Mouse (Mus musculus) CH12.LX (cell line): ENCODE results near the gene Grk3. TPM values are rescaled to one million over a fixed set of nuclear protein-coding genes. Genes with fewer than 3 reads are reported as not detected.

Experiments used
- DNase-seq: peaks from one replicate; pipeline ENCODE4 v3.0.0-alpha.2; 2013; ENCODE audit errors: extremely low read depth
- H3K27ac ChIP-seq: 2 replicates; pipeline ENCODE4 v1.5.1; 2012; ENCODE audit warnings: low read depth, mild to moderate bottlenecking, control low read depth, moderate library complexity; ENCODE audit not compliant: insufficient read depth
- H3K27me3 ChIP-seq: replicated peaks from 2 replicates; pipeline ENCODE3; 2012; ENCODE audit warnings: inconsistent platforms
- H3K36me3 ChIP-seq, 2 experiments: replicated peaks in 1 of 2; 2 replicates each; pipeline versions ENCODE3 to v1.6.1; 2012; ENCODE audit warnings: inconsistent platforms in 1 of 2, low read length in 1 of 2, mild to moderate bottlenecking in 1 of 2, mixed read lengths in 1 of 2, moderate library complexity in 1 of 2; ENCODE audit not compliant: control insufficient read depth in 1 of 2, insufficient read depth in 1 of 2
- H3K4me1 ChIP-seq, 2 experiments: 2 replicates each; pipeline ENCODE4 v1.6.1; 2012; ENCODE audit warnings: inconsistent platforms in 1 of 2, moderate library complexity in 1 of 2; ENCODE audit not compliant: insufficient read depth in 2 of 2, control insufficient read depth in 1 of 2
- H3K4me2 ChIP-seq: 2 replicates; pipeline ENCODE4 v1.6.1; 2012; ENCODE audit warnings: low read depth, mild to moderate bottlenecking, control low read depth; ENCODE audit not compliant: poor library complexity, insufficient read depth, severe bottlenecking
- H3K4me3 ChIP-seq, 3 experiments: fragments of 150-350 bp in 1 of 3; sonication (generic) in 1 of 3; replicated peaks in 1 of 3; 2 replicates each; pipeline versions ENCODE3 to v1.5.1; 2011 to 2012; ENCODE audit warnings: low read depth in 2 of 3, low read length in 2 of 3, mild to moderate bottlenecking in 2 of 3, moderate library complexity in 2 of 3, control low read depth in 1 of 3, improper control_type of control experiment in 1 of 3, inconsistent platforms in 1 of 3, mixed read lengths in 1 of 3; ENCODE audit not compliant: poor library complexity in 1 of 3
- H3K79me2 ChIP-seq: replicated peaks from 2 replicates; pipeline ENCODE4 v1.6.1; 2012; ENCODE audit warnings: mild to moderate bottlenecking, moderate library complexity; ENCODE audit not compliant: control insufficient read depth, poor library complexity, insufficient read depth, severe bottlenecking; ENCODE audit errors: extremely low read depth
- H3K9ac ChIP-seq: 2 replicates; pipeline ENCODE4 v1.6.1; 2012; ENCODE audit warnings: low read depth, mild to moderate bottlenecking, control low read depth, moderate library complexity; ENCODE audit not compliant: insufficient read depth
- H3K9me3 ChIP-seq: replicated peaks from 2 replicates; pipeline ENCODE3; 2012; ENCODE audit warnings: low read length, inconsistent platforms, mixed read lengths
- BHLHE40 ChIP-seq: IDR thresholded peaks from 2 replicates; pipeline ENCODE4 v1.6.1; 2011; ENCODE audit warnings: mild to moderate bottlenecking, low read depth, low read length, improper control_type of control experiment
- CTCF ChIP-seq, 2 experiments: IDR thresholded peaks in 1 of 2; conservative IDR thresholded peaks in 1 of 2; 2 replicates each; pipeline ENCODE4 v1.5.1; 2011 to 2012; ENCODE audit warnings: low read depth in 2 of 2, low read length in 2 of 2, improper control_type of control experiment in 1 of 2, inconsistent platforms in 1 of 2, mild to moderate bottlenecking in 1 of 2, moderate library complexity in 1 of 2
- E2F4 ChIP-seq: IDR thresholded peaks from 2 replicates; pipeline ENCODE4 v1.6.1; 2011; ENCODE audit warnings: low read depth, low read length, improper control_type of control experiment; ENCODE audit not compliant: insufficient replicate concordance
- ELF1 ChIP-seq: IDR thresholded peaks from 2 replicates; pipeline ENCODE4 v1.6.1; 2014; ENCODE audit warnings: low read depth, mild to moderate bottlenecking, inconsistent platforms, low read length, improper control_type of control experiment
- EP300 ChIP-seq: IDR thresholded peaks from 2 replicates; pipeline ENCODE4 v1.6.1; 2011; ENCODE audit warnings: low read length, improper control_type of control experiment
- ETS1 ChIP-seq: conservative IDR thresholded peaks from 2 replicates; pipeline ENCODE4 v1.6.1; 2012; ENCODE audit warnings: low read depth, mild to moderate bottlenecking, inconsistent platforms, low read length, improper control_type of control experiment, moderate library complexity
- HCFC1 ChIP-seq: IDR thresholded peaks from 2 replicates; pipeline ENCODE4 v1.6.1; 2012; ENCODE audit warnings: low read depth, mild to moderate bottlenecking, inconsistent platforms, low read length, improper control_type of control experiment
- JUND ChIP-seq: conservative IDR thresholded peaks from 2 replicates; pipeline ENCODE4 v1.6.1; 2011; ENCODE audit warnings: low read depth, low read length, improper control_type of control experiment
- MEF2A ChIP-seq: IDR thresholded peaks from 2 replicates; pipeline ENCODE4 v1.6.1; 2014; ENCODE audit warnings: low read depth, mild to moderate bottlenecking, inconsistent platforms, low read length, improper control_type of control experiment, borderline replicate concordance
- MYC ChIP-seq: IDR thresholded peaks from 2 replicates; pipeline ENCODE4 v1.6.1; 2011; ENCODE audit warnings: low read depth, mild to moderate bottlenecking, improper control_type of control experiment, low read length
- NELFE ChIP-seq: IDR thresholded peaks from 2 replicates; pipeline ENCODE4 v1.6.1; 2011; ENCODE audit warnings: low read depth, low read length, improper control_type of control experiment
- NRF1 ChIP-seq: IDR thresholded peaks from 2 replicates; pipeline ENCODE4 v1.6.1; 2014; ENCODE audit warnings: low read depth, mild to moderate bottlenecking, inconsistent platforms, low read length, improper control_type of control experiment, moderate library complexity
- POLR2A ChIP-seq: IDR thresholded peaks from 2 replicates; pipeline ENCODE4 v1.6.1; 2011; ENCODE audit warnings: low read depth, mild to moderate bottlenecking, improper control_type of control experiment, low read length
- RAD21 ChIP-seq: IDR thresholded peaks from 2 replicates; pipeline ENCODE4 v1.6.1; 2011; ENCODE audit warnings: low read depth, mild to moderate bottlenecking, low read length, improper control_type of control experiment, moderate library complexity
- SMC3 ChIP-seq: IDR thresholded peaks from 2 replicates; pipeline ENCODE4 v1.6.1; 2011; ENCODE audit warnings: low read depth, low read length, improper control_type of control experiment
- TBP ChIP-seq: conservative IDR thresholded peaks from 2 replicates; pipeline ENCODE4 v1.6.1; 2011; ENCODE audit warnings: low read depth, low read length, improper control_type of control experiment
- TCF12 ChIP-seq: IDR thresholded peaks from 2 replicates; pipeline ENCODE4 v1.6.1; 2014; ENCODE audit warnings: low read depth, mild to moderate bottlenecking, inconsistent platforms, low read length, improper control_type of control experiment
- USF1 ChIP-seq: IDR thresholded peaks from 2 replicates; pipeline ENCODE4 v1.6.1; 2014; ENCODE audit warnings: low read depth, mild to moderate bottlenecking, inconsistent platforms, low read length, improper control_type of control experiment
- USF2 ChIP-seq: conservative IDR thresholded peaks from 2 replicates; pipeline ENCODE4 v1.6.1; 2011; ENCODE audit warnings: low read depth, low read length, improper control_type of control experiment
- ZC3H11A ChIP-seq: IDR thresholded peaks from 2 replicates; pipeline ENCODE4 v1.6.1; 2012; ENCODE audit warnings: low read depth, mild to moderate bottlenecking, inconsistent platforms, low read length, improper control_type of control experiment
- ZKSCAN1 ChIP-seq: IDR thresholded peaks from 2 replicates; pipeline ENCODE4 v1.6.1; 2012; ENCODE audit warnings: low read depth, inconsistent platforms, low read length, improper control_type of control experiment, borderline replicate concordance
- dilution Hi-C: fragments of 300-500 bp; cut with MboI; formaldehyde crosslinking; loops from 2 replicates; pipeline ENCODE4 v1.14.3; 2020; ENCODE audit warnings: low sequenced_read_pairs; ENCODE audit not compliant: extremely low pct_unique_long_range_greater_than_20kb, extremely low pct_ligation_motif_present
- in situ Hi-C: fragments of 300-500 bp; cut with MboI; formaldehyde crosslinking; loops from 3 replicates; pipeline ENCODE4 v1.14.3; 2019; ENCODE audit warnings: low sequenced_read_pairs, low pct_ligation_motif_present, low pct_unique_long_range_greater_than_20kb, mixed read lengths
- polyA plus RNA-seq: library from polyadenylated mRNA; unstranded; fragments of >175 nt; gene quantifications from 2 replicates; pipeline ENCODE4 v1.2.1, GENCODE M21; 2012; ENCODE audit warnings: low read depth; ENCODE audit not compliant: insufficient read length
- total RNA-seq, 2 experiments: library from RNA; depleted of rRNA; stranded (reverse); fragments of 300-350 nt in 1 of 2; fragments of >200 nt in 1 of 2; gene quantifications; 2 replicates each; pipeline ENCODE4 v1.2.3; 2012 to 2014

Gene Grk3
- total and polyA plus RNA-seq, 3 experiments, result not detected

GRCm38 (mm10) chr5:113002821-113003380 lies 12.7 kb downstream of the Grk3 start:
- Histone ChIP-seq H3K4me3 (no peak overlapping the region), H3K9me3 (peaks cover 78% of the 10 kb centered on the region), H3K9ac (no peak overlapping the region), H3K4me2 (no peak overlapping the region), H3K27me3 (no peaks in the 10 kb centered on the region), H3K27ac (no peak overlapping the region), H3K79me2 (no peaks in the 10 kb centered on the region), H3K36me3 (no peaks in the 10 kb centered on the region), H3K4me1 (no peaks in the 10 kb centered on the region)
- TF ChIP-seq USF1, result no peak
- TF ChIP-seq POLR2A, result no peak
- TF ChIP-seq EP300, result no peak
- no peak for TF ChIP-seq MEF2A
- no peak for TF ChIP-seq SMC3
- TF ChIP-seq USF2, result no peak
- no peak for TF ChIP-seq HCFC1
- no peak for TF ChIP-seq E2F4
- no peak for TF ChIP-seq ELF1
- no peak for TF ChIP-seq MYC
- no peak for TF ChIP-seq JUND
- TF ChIP-seq BHLHE40, result no peak
- no peak for TF ChIP-seq CTCF (conservative IDR thresholded peaks at IDR 0.05 in 1 of 2, IDR thresholded peaks at IDR 0.05 in 1 of 2; ENCODE audit: low read depth in 2 of 2, low read length in 2 of 2)
- TF ChIP-seq TCF12, result no peak
- TF ChIP-seq ZC3H11A, result no peak
- no peak for TF ChIP-seq NELFE
- no peak for DNase-seq
- in situ Hi-C loops (no loop called here), dilution Hi-C loops (no loop called here)

DNA sequence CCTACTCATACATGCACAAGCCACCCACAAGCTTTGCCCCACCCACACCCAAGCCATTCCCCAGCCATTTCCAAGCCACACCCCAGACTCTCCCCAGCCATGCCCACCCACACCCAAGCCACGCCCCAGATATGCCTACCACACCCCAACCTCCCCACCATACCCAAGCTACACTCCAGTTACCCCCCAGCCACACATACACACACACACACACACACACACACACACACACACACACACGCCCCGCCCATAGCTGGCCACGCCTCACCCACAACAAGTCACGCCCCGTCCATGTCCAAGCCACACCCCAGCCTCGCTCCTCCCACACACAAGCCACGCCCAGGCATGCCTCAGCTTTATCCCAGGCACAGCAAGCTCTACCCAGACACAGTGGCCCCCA lies 16.4 kb downstream of the Grk3 start:
- no peak overlapping the region for H3K27ac ChIP-seq
- H3K4me2 ChIP-seq, result no peak overlapping the region
- no peaks in the 10 kb centered on the region for H3K4me1 ChIP-seq
- no peaks in the 10 kb centered on the region for H3K36me3 ChIP-seq
- H3K9ac ChIP-seq, result no peak overlapping the region
- in situ Hi-C loops (no loop called here), dilution Hi-C loops (no loop called here)
- peaks cover 79% of the 10 kb centered on the region for H3K9me3 ChIP-seq
- H3K27me3 ChIP-seq, result no peaks in the 10 kb centered on the region
- TF ChIP-seq POLR2A, result no peak
- TF ChIP-seq NRF1, result no peak
- TF ChIP-seq USF1, result no peak
- no peak for TF ChIP-seq MEF2A
- no peak for TF ChIP-seq RAD21
- no peak for TF ChIP-seq SMC3
- TF ChIP-seq ZKSCAN1, result no peak
- TF ChIP-seq ELF1, result no peak
- TF ChIP-seq ETS1, result no peak
- no peak for TF ChIP-seq TBP
- no peak overlapping the region for H3K4me3 ChIP-seq
- no peak for DNase-seq
- H3K79me2 ChIP-seq, result no peaks in the 10 kb centered on the region
